Mouse (Mus musculus) adrenal gland, adult (tissue): ENCODE measurements around the gene Gm42715.

Experiments
- DNase-seq, 2 experiments: peaks; one replicate each; pipeline ENCODE4 v3.0.0; 2022 to 2023; ENCODE audit warnings: low spot score in 1 of 2; ENCODE audit not compliant: inconsistent age in 2 of 2

Gene Gm42715

GRCm38 (mm10) chr7:127574115-127574514 is 54.7 kb downstream of the Gm42715 start:
- DNase-seq = no peak

- DNase-seq = no peak
These were observed 63.9 kb downstream of the Gm42715 start for GRCm38 (mm10) chr7:127583260-127583659.

- no peak for DNase-seq
These were observed 65.6 kb downstream of the Gm42715 start for GRCm38 (mm10) chr7:127585031-127585430.

GRCm38 (mm10) chr7:127586149-127586548 is 66.8 kb downstream of the Gm42715 start:
- DNase-seq = no peak

- no peak for DNase-seq
These were observed 67.8 kb downstream of the Gm42715 start for GRCm38 (mm10) chr7:127587196-127587595.

- DNase-seq = peak; percentile 97 to 98
These were observed 68.9 kb downstream of the Gm42715 start, which contains the start of the genes Ccdc189 and Rnf40 for GRCm38 (mm10) chr7:127588011-127588871. TSS of gene Ccdc189 (minus strand) at chr7:127588595. TSS of gene Rnf40 (plus strand) at chr7:127588767.

GRCm38 (mm10) chr7:127588901-127589300 is 69.5 kb downstream of the Gm42715 start:
- no peak for DNase-seq

- no peak for DNase-seq
These were observed 70.3 kb downstream of the Gm42715 start for GRCm38 (mm10) chr7:127589637-127590036.

- no peak for DNase-seq
These were observed 71.7 kb downstream of the Gm42715 start for GRCm38 (mm10) chr7:127591108-127591507.

GRCm38 (mm10) chr7:127592575-127592974 is 73.2 kb downstream of the Gm42715 start:
- DNase-seq = no peak

- no peak for DNase-seq
These were observed 77.4 kb downstream of the Gm42715 start for GRCm38 (mm10) chr7:127596747-127597146.

- DNase-seq = peak in 1 of 2 experiments; percentile 72
These were observed 81.2 kb downstream of the Gm42715 start for GRCm38 (mm10) chr7:127600612-127601011.

- no peak for DNase-seq
These were observed 82.4 kb downstream of the Gm42715 start for GRCm38 (mm10) chr7:127601735-127602134.

- peak; percentile 57 to 73 for DNase-seq
These were observed 83.5 kb downstream of the Gm42715 start for GRCm38 (mm10) chr7:127602903-127603302.

GRCm38 (mm10) chr7:127604256-127604655 is 84.9 kb downstream of the Gm42715 start:
- no peak for DNase-seq

- no peak for DNase-seq
These were observed 87.8 kb downstream of the Gm42715 start for GRCm38 (mm10) chr7:127607150-127607549.

GRCm38 (mm10) chr7:127611011-127611410 is 91.6 kb downstream of the Gm42715 start:
- DNase-seq = no peak

- DNase-seq = no peak
These were observed 92.2 kb downstream of the Gm42715 start for GRCm38 (mm10) chr7:127611561-127611960.

GRCm38 (mm10) chr7:127613501-127613900 is 94.1 kb downstream of the Gm42715 start:
- peak; percentile 36 to 65 for DNase-seq

- no peak for DNase-seq
These were observed 94.7 kb downstream of the Gm42715 start for GRCm38 (mm10) chr7:127614091-127614490.

GRCm38 (mm10) chr7:127614511-127614890 is 95.1 kb downstream of the Gm42715 start:
- peak; percentile 78 to 89 for DNase-seq
